In the genomic region with DNA sequence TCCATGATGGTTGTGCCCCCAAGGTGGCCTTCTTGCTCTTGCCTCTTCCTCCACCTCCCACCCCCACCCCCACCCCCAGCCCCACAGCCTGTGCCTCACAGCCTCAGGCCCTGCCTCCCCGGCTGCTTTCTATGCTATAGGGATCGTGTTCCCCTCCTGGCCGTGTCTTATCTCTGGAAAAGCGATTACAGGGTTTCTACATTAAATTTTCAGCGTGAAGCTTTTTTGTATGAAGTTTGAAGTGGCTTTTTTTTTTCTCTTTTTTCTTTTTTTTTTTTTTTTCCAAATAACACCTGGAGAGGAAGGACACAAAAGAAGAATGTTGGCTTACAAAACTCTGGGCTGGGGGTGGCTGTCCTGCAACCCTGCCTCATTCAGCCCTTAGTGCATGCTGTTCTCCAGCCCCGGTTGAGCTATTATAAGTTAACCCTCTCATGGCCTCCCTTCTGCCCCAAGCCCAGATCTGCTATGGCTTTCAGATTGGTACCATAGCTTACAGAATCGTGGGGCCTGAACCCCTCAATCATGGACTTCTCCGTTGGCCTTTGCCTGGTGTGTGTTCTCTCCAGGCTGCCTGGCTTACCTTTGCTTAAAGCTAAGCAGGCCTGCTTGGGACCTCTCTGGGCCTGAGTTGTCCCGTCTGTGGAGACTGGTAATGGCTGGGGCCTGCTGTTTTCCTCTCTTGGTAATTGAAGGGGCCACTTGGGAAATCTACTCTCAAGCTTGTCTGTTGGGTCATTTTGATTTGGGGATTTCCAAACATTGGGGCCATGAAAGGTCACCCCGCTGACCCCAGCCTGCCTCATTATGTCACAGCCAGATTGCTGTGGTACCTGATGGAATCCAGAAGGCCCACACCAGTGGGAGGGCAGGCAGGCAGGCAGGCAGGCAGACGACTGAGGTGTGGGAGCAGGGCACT, we compare ENCODE assay signal across 12 mouse cellular contexts. TPM values are rescaled to one million over a fixed set of nuclear protein-coding genes. Genes with fewer than 3 reads are reported as not detected.
DNase-seq lines count a peak whose midpoint lies in the region; ATAC-seq and TF ChIP-seq lines count a peak whose summit lies in the region.
"Had no signal": no experiment of that assay in that cellular context is flagged by ENCODE, and none has a peak within 500 bp of the region (broad histone marks: within the 10 kb centered on the region; RNA-seq: fewer than 3 reads in every experiment).

No protein-coding gene starts in this region.

- 48% methylated on average over 11 of the region's 11 CpGs for WGBS in heart, postnatal 0 days
- 47% methylated on average over 11 of the region's 11 CpGs for WGBS in midbrain, embryonic 12.5 days
- WGBS in midbrain, embryonic 13.5 days, result 48% methylated on average over 11 of the region's 11 CpGs
- WGBS in intestine, embryonic 16.5 days, result 26% methylated on average over 11 of the region's 11 CpGs

- no peak overlapping the region for H3K4me2 ChIP-seq in heart, postnatal 0 days (ENCODE audit: low read depth, low read length)
- H3K4me2 ChIP-seq in midbrain, embryonic 12.5 days (replicated peaks), result no peak overlapping the region
- no peak overlapping the region for H3K4me2 ChIP-seq in midbrain, embryonic 13.5 days (replicated peaks)
- no peak overlapping the region for H3K4me2 ChIP-seq in intestine, embryonic 16.5 days (ENCODE audit: low read depth, low read length)

- no peak for ATAC-seq in heart, postnatal 0 days (ENCODE audit: insufficient read depth, low read depth)
- ATAC-seq in midbrain, embryonic 12.5 days (ENCODE audit: low FRiP score, low read depth), result no peak
- no peak for ATAC-seq in midbrain, embryonic 13.5 days
- no peak for ATAC-seq in intestine, embryonic 16.5 days

- no peak for TF ChIP-seq CTCF in heart, postnatal 0 days (IDR thresholded peaks at IDR 0.05; ENCODE audit: low read depth)

- peak overlapping the region; percentile 16; the same call in 1 of the 2 replicates for H3K27ac ChIP-seq in heart, postnatal 0 days (ENCODE audit: low read depth)
- 0 out of 2 replicates have a peak overlapping the region, but pooled peaks have one; percentile 25 for H3K27ac ChIP-seq in midbrain, embryonic 12.5 days (replicated peaks)
- H3K27ac ChIP-seq in midbrain, embryonic 13.5 days, result no peak overlapping the region
- peak overlapping the region; percentile 74 for H3K27ac ChIP-seq in intestine, embryonic 16.5 days (ENCODE audit: low read length)

- no peak for DNase-seq in heart, postnatal 0 days (ENCODE audit: low spot score)
- DNase-seq in heart, adult 9 months (ENCODE audit: low spot score in 2 of 2), result no peak
- no peak for DNase-seq in cerebellum, postnatal 36 days
- no peak for DNase-seq in right cerebral cortex, postnatal 36 days (ENCODE audit: low spot score in 2 of 2)
- DNase-seq: right cerebral cortex, postnatal 14 days; thymus, postnatal 25 days had no signal

- H3K27me3 ChIP-seq in heart, postnatal 0 days (ENCODE audit: control insufficient read depth, insufficient read depth, low read length), result no peaks in the 10 kb centered on the region
- H3K27me3 ChIP-seq in midbrain, embryonic 12.5 days, result 0 out of 2 replicates have a peak, but pooled peaks cover 5% of the 10 kb centered on the region
- no peaks in the 10 kb centered on the region for H3K27me3 ChIP-seq in midbrain, embryonic 13.5 days
- H3K27me3 ChIP-seq in intestine, embryonic 16.5 days (replicated peaks; ENCODE audit: control insufficient read depth, insufficient read depth, low read length), result no peaks in the 10 kb centered on the region

- peaks cover 17% of the 10 kb centered on the region; the same call in 1 of the 2 replicates for H3K4me1 ChIP-seq in heart, postnatal 0 days (ENCODE audit: control insufficient read depth, insufficient read depth)
- H3K4me1 ChIP-seq in midbrain, embryonic 12.5 days, result peaks cover 29% of the 10 kb centered on the region; the same call in 1 of the 2 replicates
- H3K4me1 ChIP-seq in midbrain, embryonic 13.5 days (replicated peaks), result peaks cover 19% of the 10 kb centered on the region
- H3K4me1 ChIP-seq in intestine, embryonic 16.5 days (ENCODE audit: control insufficient read depth, insufficient read depth, low read length), result peaks cover 44% of the 10 kb centered on the region

- no peaks in the 10 kb centered on the region for H3K36me3 ChIP-seq in heart, postnatal 0 days (replicated peaks; ENCODE audit: control insufficient read depth, insufficient read depth, low read length)
- H3K36me3 ChIP-seq in midbrain, embryonic 12.5 days, result no peaks in the 10 kb centered on the region
- H3K36me3 ChIP-seq in midbrain, embryonic 13.5 days, result no peaks in the 10 kb centered on the region
- H3K36me3 ChIP-seq in intestine, embryonic 16.5 days (ENCODE audit: control insufficient read depth, insufficient read depth, low read length), result no peaks in the 10 kb centered on the region

- H3K9ac ChIP-seq in heart, postnatal 0 days (replicated peaks; ENCODE audit: low read depth, low read length), result no peak overlapping the region
- H3K9ac ChIP-seq in midbrain, embryonic 12.5 days (replicated peaks), result no peak overlapping the region
- no peak overlapping the region for H3K9ac ChIP-seq in midbrain, embryonic 13.5 days (replicated peaks)
- peak overlapping the region; percentile 54; the same call in 1 of the 2 replicates for H3K9ac ChIP-seq in intestine, embryonic 16.5 days (ENCODE audit: low read depth, low read length)

- no peak for TF ChIP-seq EP300 in heart, postnatal 0 days (IDR thresholded peaks at IDR 0.05; ENCODE audit: low read depth)

- no peak overlapping the region for H3K4me3 ChIP-seq in heart, postnatal 0 days (ENCODE audit: low read depth, low read length)
- no peak overlapping the region for H3K4me3 ChIP-seq in midbrain, embryonic 12.5 days
- no peak overlapping the region for H3K4me3 ChIP-seq in midbrain, embryonic 13.5 days (replicated peaks)
- no peak overlapping the region for H3K4me3 ChIP-seq in intestine, embryonic 16.5 days (ENCODE audit: low read length)

- no peaks in the 10 kb centered on the region for H3K9me3 ChIP-seq in heart, postnatal 0 days (replicated peaks; ENCODE audit: control insufficient read depth, low read length)
- H3K9me3 ChIP-seq in midbrain, embryonic 12.5 days, result no peaks in the 10 kb centered on the region
- H3K9me3 ChIP-seq in midbrain, embryonic 13.5 days, result no peaks in the 10 kb centered on the region
- no peaks in the 10 kb centered on the region for H3K9me3 ChIP-seq in intestine, embryonic 16.5 days (ENCODE audit: control insufficient read depth, low read length)

RNA-seq across cellular contexts. Expression of a gene that starts 21.2 kb away (rescaled TPM):
- total RNA-seq in heart, postnatal 0 days (2014; rRNA removed; ENCODE audit: low replicate concordance), result 87.2 and 90.9 TPM in 2 replicates
- 14.9 TPM in 2 replicates for polyA plus RNA-seq in heart, postnatal 0 days (2015; fragmentation: Nextera tagmentation; extraction: Ambion mirVana)
- 10.3 and 15.0 TPM in 2 replicates for polyA plus RNA-seq in midbrain, embryonic 12.5 days (2016; fragmentation: Nextera tagmentation; extraction: Ambion mirVana)
- polyA plus RNA-seq in midbrain, embryonic 13.5 days (2015; fragmentation: Nextera tagmentation; extraction: Ambion mirVana), result 12.8 and 13.7 TPM in 2 replicates
- polyA plus RNA-seq in intestine, embryonic 16.5 days (2015; fragmentation: Nextera tagmentation; extraction: Ambion mirVana), result 50.3 and 58.1 TPM in 2 replicates

RNA-seq across cellular contexts. Expression of a gene that starts 55.0 kb away (rescaled TPM):
- 0.73 and 11.0 TPM in 2 replicates for total RNA-seq in heart, postnatal 0 days (2014; rRNA removed; ENCODE audit: low replicate concordance)
- 2.5 and 3.2 TPM in 2 replicates for polyA plus RNA-seq in heart, postnatal 0 days (2015; fragmentation: Nextera tagmentation; extraction: Ambion mirVana)
- polyA plus RNA-seq in midbrain, embryonic 12.5 days (2016; fragmentation: Nextera tagmentation; extraction: Ambion mirVana), result 1.0 and 1.1 TPM in 2 replicates
- polyA plus RNA-seq in midbrain, embryonic 13.5 days (2015; fragmentation: Nextera tagmentation; extraction: Ambion mirVana), result 0.68 and 1.0 TPM in 2 replicates
- 2.1 and 3.2 TPM in 2 replicates for polyA plus RNA-seq in intestine, embryonic 16.5 days (2015; fragmentation: Nextera tagmentation; extraction: Ambion mirVana)
- total RNA-seq: granulocyte monocyte progenitor cell, adult 5-6 weeks; layer of hippocampus, adult 18-20 months had no signal
- polyA plus RNA-seq: liver, adult 2 months had no signal
